Mouse (Mus musculus) limb, embryonic 11.5 days (tissue): ENCODE results near the gene C4b. TPM values are rescaled to one million over a fixed set of nuclear protein-coding genes. Genes with fewer than 3 reads are reported as not detected.
"Not testable (repeated sequence)": the region's sequence is repeated elsewhere in the genome, so short reads cannot be mapped to it uniquely, and the experiment has no call there.

Experiments
- ATAC-seq: fragments of 200-750 bp; cut with Nextera tagmentation; 2 replicates; pipeline ENCODE4 v1.8.0; 2017; ENCODE audit warnings: low read depth; ENCODE audit not compliant: insufficient number of reproducible peaks, low FRiP score, low TSS enrichment
- DNase-seq: peaks from one replicate; pipeline ENCODE4 v3.0.0-alpha.2; 2015; ENCODE audit warnings: low spot score
- H3K27ac ChIP-seq: fragments of 300-500 bp; sonication (generic); replicated peaks from 2 replicates; pipeline ENCODE4 v1.5.1; 2014; ENCODE audit warnings: low read depth, mild to moderate bottlenecking, low read length
- H3K27me3 ChIP-seq: fragments of 300-500 bp; sonication (generic); 2 replicates; pipeline ENCODE4 v1.6.1; 2014; ENCODE audit warnings: mild to moderate bottlenecking, low read length, mixed read lengths; ENCODE audit not compliant: control insufficient read depth, insufficient read depth
- H3K36me3 ChIP-seq: fragments of 300-500 bp; sonication (generic); 2 replicates; pipeline ENCODE4 v1.6.1; 2014; ENCODE audit warnings: mild to moderate bottlenecking, low read length, moderate library complexity, mixed read lengths; ENCODE audit not compliant: control insufficient read depth, insufficient read depth
- H3K4me1 ChIP-seq: fragments of 300-500 bp; sonication (generic); 2 replicates; pipeline ENCODE4 v1.6.1; 2014; ENCODE audit warnings: low read length, mixed read lengths; ENCODE audit not compliant: control insufficient read depth, insufficient read depth
- H3K4me2 ChIP-seq: fragments of 300-500 bp; sonication (generic); 2 replicates; pipeline ENCODE4 v1.6.1; 2014; ENCODE audit warnings: low read depth, mild to moderate bottlenecking, moderate library complexity; ENCODE audit not compliant: severe bottlenecking
- H3K4me3 ChIP-seq: fragments of 300-500 bp; sonication (generic); 2 replicates; pipeline ENCODE4 v1.5.1; 2014; ENCODE audit warnings: low read depth, low read length
- H3K9ac ChIP-seq: fragments of 300-500 bp; sonication (generic); 2 replicates; pipeline ENCODE4 v1.6.1; 2014; ENCODE audit warnings: mild to moderate bottlenecking, low read length
- H3K9me3 ChIP-seq: fragments of 300-500 bp; sonication (generic); 2 replicates; pipeline ENCODE4 v1.6.1; 2016; ENCODE audit warnings: low read length; ENCODE audit not compliant: control insufficient read depth
- WGBS: fragments of 180-500 bp; shearing (Covaris S2); extraction: QIAGEN DNeasy Blood & Tissue Kit; methylation state at CpG from one replicate; pipeline ENCODE4 v1.1.7; 2014; 5-methylcytosine and 5-hydroxymethylcytosine counted together
- polyA plus RNA-seq: library from polyadenylated mRNA; unstranded; fragments of >200 nt; fragmentation: Nextera tagmentation; extraction: Ambion mirVana; gene quantifications from 2 replicates; pipeline ENCODE4 v1.2.1, GENCODE M21; 2014

Gene C4b
- polyA plus RNA-seq, 1 experiment from 2014 or later, result not detected

- DNase-seq, H3K9ac ChIP-seq, H3K9me3 ChIP-seq, H3K4me3 ChIP-seq, H3K4me1 ChIP-seq, H3K27me3 ChIP-seq, ATAC-seq, H3K27ac ChIP-seq, H3K36me3 ChIP-seq, H3K4me2 ChIP-seq: not testable (repeated sequence)
- WGBS, result 88% methylated on average over 6 of the region's 7 CpGs
Measured at GRCm38 (mm10) chr17:34715451-34715850, 28.2 kb downstream of the C4b start.

GRCm38 (mm10) chr17:34714908-34715445 lies 28.7 kb downstream of the C4b start:
- not testable (repeated sequence) for DNase-seq, H3K36me3 ChIP-seq, H3K4me1 ChIP-seq, H3K9ac ChIP-seq, H3K27me3 ChIP-seq, H3K4me3 ChIP-seq, H3K9me3 ChIP-seq, H3K27ac ChIP-seq, ATAC-seq, H3K4me2 ChIP-seq
- WGBS, result 77% methylated on average over 5 of the region's 5 CpGs

GRCm38 (mm10) chr17:34714181-34714907 lies 29.3 kb downstream of the C4b start:
- not testable (repeated sequence) for H3K4me3 ChIP-seq, H3K36me3 ChIP-seq, H3K4me1 ChIP-seq, H3K4me2 ChIP-seq, DNase-seq, H3K27ac ChIP-seq, H3K9me3 ChIP-seq, H3K27me3 ChIP-seq, H3K9ac ChIP-seq, ATAC-seq
- WGBS, result 85% methylated on average over 9 of the region's 9 CpGs

- WGBS, result 47% methylated on average over 6 of the region's 6 CpGs
Measured at GRCm38 (mm10) chr17:34712951-34713350, 30.7 kb downstream of the C4b start.

GRCm38 (mm10) chr17:34706476-34706875 lies 37.2 kb downstream of the C4b start:
- DNase-seq, H3K9me3 ChIP-seq, H3K27ac ChIP-seq, H3K4me2 ChIP-seq, H3K4me1 ChIP-seq, H3K27me3 ChIP-seq, H3K9ac ChIP-seq, ATAC-seq, H3K4me3 ChIP-seq, H3K36me3 ChIP-seq: not testable (repeated sequence)
- WGBS, result 86% methylated on average over 2 of the region's 2 CpGs

More at GRCm38 (mm10) chr17:34712951-34713350, 30.7 kb downstream of the C4b start:
- Histone ChIP-seq H3K4me2 (no peak overlapping the region), H3K27me3 (no peaks in the 10 kb centered on the region), H3K36me3 (no peaks in the 10 kb centered on the region), H3K9ac (no peak overlapping the region), H3K4me1 (no peaks in the 10 kb centered on the region), H3K4me3 (no peak overlapping the region), H3K9me3 (no peaks in the 10 kb centered on the region), H3K27ac (no peak overlapping the region)
- peak; percentile 72 for DNase-seq
- no peak for ATAC-seq

GRCm38 (mm10) chr17:34700671-34701071 lies 43.0 kb downstream of the C4b start:
- Histone ChIP-seq H3K9ac (no peak overlapping the region), H3K27ac (no peak overlapping the region), H3K27me3 (no peaks in the 10 kb centered on the region), H3K9me3 (no peaks in the 10 kb centered on the region), H3K4me3 (no peak overlapping the region), H3K4me2 (no peak overlapping the region), H3K36me3 (no peaks in the 10 kb centered on the region), H3K4me1 (peaks cover 4% of the 10 kb centered on the region; the same call in 1 of the 2 replicates)
- no peak for ATAC-seq
- 76% methylated on average over 2 of the region's 2 CpGs for WGBS
- no peak for DNase-seq

GRCm38 (mm10) chr17:34699575-34700408 lies 43.9 kb downstream of the C4b start:
- Histone ChIP-seq H3K9ac (no peak overlapping the region), H3K27ac (no peak overlapping the region; the same call in 1 of the 2 replicates), H3K4me2 (no peak overlapping the region), H3K27me3 (no peaks in the 10 kb centered on the region), H3K4me1 (peaks cover 4% of the 10 kb centered on the region; the same call in 1 of the 2 replicates), H3K36me3 (no peaks in the 10 kb centered on the region), H3K9me3 (no peaks in the 10 kb centered on the region), H3K4me3 (no peak overlapping the region)
- ATAC-seq, result 0 out of 2 replicates have a peak, but pooled peaks have one; percentile 31
- 46% methylated on average over 14 of the region's 14 CpGs for WGBS
- DNase-seq, result peak; percentile 44

GRCm38 (mm10) chr17:34692906-34693305 lies 50.8 kb downstream of the C4b start:
- Histone ChIP-seq H3K27me3 (no peaks in the 10 kb centered on the region), H3K4me1 (no peaks in the 10 kb centered on the region), H3K9ac (no peak overlapping the region), H3K36me3 (no peaks in the 10 kb centered on the region), H3K27ac (no peak overlapping the region), H3K4me2 (no peak overlapping the region), H3K4me3 (no peak overlapping the region), H3K9me3 (no peaks in the 10 kb centered on the region)
- WGBS, result 74% methylated on average over 7 of the region's 7 CpGs
- ATAC-seq, result no peak
- no peak for DNase-seq
